Mouse (Mus musculus): Measurements from ENCODE around the gene Jrkl. TPM values are rescaled to one million over a fixed set of nuclear protein-coding genes. Genes with fewer than 3 reads are reported as not detected.

Gene Jrkl
- polyA plus RNA-seq, 1 experiment from 2014 or later: 10.0 TPM

- no peak overlapping the region for H3K9ac ChIP-seq
- H3K27ac ChIP-seq: no peak overlapping the region
- no peak overlapping the region for H3K4me2 ChIP-seq
- WGBS: 86% methylated on average over 1 of the region's 1 CpGs
- ATAC-seq (ENCODE audit: borderline replicate concordance, extremely low read depth, low FRiP score, low TSS enrichment): no peak
- H3K27me3 ChIP-seq: no peaks in the 10 kb centered on the region
- H3K36me3 ChIP-seq: no peaks in the 10 kb centered on the region
- H3K4me1 ChIP-seq: no peaks in the 10 kb centered on the region
- H3K9me3 ChIP-seq: no peaks in the 10 kb centered on the region
- no peak overlapping the region for H3K4me3 ChIP-seq
Measured at GRCm38 (mm10) chr9:13225872-13226271, 19.8 kb downstream of the Jrkl start.

GRCm38 (mm10) chr9:13206369-13206768 lies 39.3 kb downstream of the Jrkl start:
- WGBS: 74% methylated on average over 2 of the region's 2 CpGs
- ATAC-seq (ENCODE audit: borderline replicate concordance, extremely low read depth, low FRiP score, low TSS enrichment): no peak
- no peaks in the 10 kb centered on the region for H3K4me1 ChIP-seq
- H3K9me3 ChIP-seq: no peaks in the 10 kb centered on the region
- H3K9ac ChIP-seq: no peak overlapping the region
- no peak overlapping the region for H3K4me2 ChIP-seq
- H3K27ac ChIP-seq: no peak overlapping the region
- no peak overlapping the region for H3K4me3 ChIP-seq
- no peaks in the 10 kb centered on the region for H3K36me3 ChIP-seq
- no peaks in the 10 kb centered on the region for H3K27me3 ChIP-seq

- ATAC-seq (ENCODE audit: borderline replicate concordance, extremely low read depth, low FRiP score, low TSS enrichment): no peak
- no peaks in the 10 kb centered on the region for H3K4me1 ChIP-seq
- 64% methylated on average over 5 of the region's 5 CpGs for WGBS
- no peak overlapping the region for H3K27ac ChIP-seq
- H3K9me3 ChIP-seq: no peaks in the 10 kb centered on the region
- no peaks in the 10 kb centered on the region for H3K27me3 ChIP-seq
- H3K4me2 ChIP-seq: no peak overlapping the region
- H3K9ac ChIP-seq: no peak overlapping the region
- no peak overlapping the region for H3K4me3 ChIP-seq
- H3K36me3 ChIP-seq: no peaks in the 10 kb centered on the region
Measured at GRCm38 (mm10) chr9:13203681-13204080, 41.9 kb downstream of the Jrkl start.

GRCm38 (mm10) chr9:13203109-13203508 lies 42.5 kb downstream of the Jrkl start:
- Histone ChIP-seq H3K4me2 (no peak overlapping the region), H3K27me3 (no peaks in the 10 kb centered on the region), H3K4me1 (no peaks in the 10 kb centered on the region), H3K4me3 (no peak overlapping the region), H3K27ac (no peak overlapping the region), H3K9ac (no peak overlapping the region), H3K9me3 (no peaks in the 10 kb centered on the region), H3K36me3 (no peaks in the 10 kb centered on the region)
- no peak for ATAC-seq (ENCODE audit: borderline replicate concordance, extremely low read depth, low FRiP score, low TSS enrichment)
- WGBS: 79% methylated on average over 1 of the region's 1 CpGs

GRCm38 (mm10) chr9:13200079-13200478 lies 45.5 kb downstream of the Jrkl start:
- no peak overlapping the region for H3K27ac ChIP-seq

GRCm38 (mm10) chr9:13195762-13196161 lies 49.9 kb downstream of the Jrkl start:
- Histone ChIP-seq H3K27ac (no peak overlapping the region), H3K9me3 (no peaks in the 10 kb centered on the region), H3K9ac (no peak overlapping the region), H3K36me3 (no peaks in the 10 kb centered on the region), H3K4me2 (no peak overlapping the region), H3K27me3 (no peaks in the 10 kb centered on the region), H3K4me1 (no peaks in the 10 kb centered on the region), H3K4me3 (no peak overlapping the region)
- no peak for ATAC-seq (ENCODE audit: borderline replicate concordance, extremely low read depth, low FRiP score, low TSS enrichment)
- WGBS: 6% methylated on average over 7 of the region's 7 CpGs

More at GRCm38 (mm10) chr9:13200079-13200478, 45.5 kb downstream of the Jrkl start:
- 16% methylated on average over 3 of the region's 3 CpGs for WGBS
- no peak for ATAC-seq (ENCODE audit: borderline replicate concordance, extremely low read depth, low FRiP score, low TSS enrichment)
- Histone ChIP-seq H3K9me3 (no peaks in the 10 kb centered on the region), H3K4me3 (no peak overlapping the region), H3K9ac (no peak overlapping the region), H3K4me1 (no peaks in the 10 kb centered on the region), H3K4me2 (no peak overlapping the region), H3K27me3 (no peaks in the 10 kb centered on the region), H3K36me3 (no peaks in the 10 kb centered on the region)

- Histone ChIP-seq H3K9ac (no peak overlapping the region), H3K4me3 (no peak overlapping the region), H3K4me1 (no peaks in the 10 kb centered on the region), H3K9me3 (no peaks in the 10 kb centered on the region), H3K36me3 (no peaks in the 10 kb centered on the region), H3K27ac (no peak overlapping the region), H3K27me3 (no peaks in the 10 kb centered on the region), H3K4me2 (no peak overlapping the region)
- WGBS: 4% methylated on average over 4 of the region's 4 CpGs
- no peak for ATAC-seq (ENCODE audit: borderline replicate concordance, extremely low read depth, low FRiP score, low TSS enrichment)
Measured at GRCm38 (mm10) chr9:13195268-13195667, 50.4 kb downstream of the Jrkl start.

GRCm38 (mm10) chr9:13194619-13195018 lies 51.0 kb downstream of the Jrkl start:
- Histone ChIP-seq H3K27ac (no peak overlapping the region), H3K27me3 (no peaks in the 10 kb centered on the region), H3K4me3 (no peak overlapping the region), H3K9ac (no peak overlapping the region), H3K9me3 (no peaks in the 10 kb centered on the region), H3K4me1 (no peaks in the 10 kb centered on the region), H3K4me2 (no peak overlapping the region), H3K36me3 (no peaks in the 10 kb centered on the region)
- no peak for ATAC-seq (ENCODE audit: borderline replicate concordance, extremely low read depth, low FRiP score, low TSS enrichment)
- 88% methylated on average over 4 of the region's 4 CpGs for WGBS

Other genes starting within 250 kb of the Jrkl start
- gene Ccdc82, start 1.1 kb upstream of the Jrkl start, polyA plus RNA-seq (2015; fragmentation: Nextera tagmentation; extraction: Ambion mirVana): 11.4 and 13.3 TPM in 2 replicates
- 13.3 and 14.5 TPM in 2 replicates for gene Maml2, start 52.1 kb upstream of the Jrkl start, polyA plus RNA-seq (2015; fragmentation: Nextera tagmentation; extraction: Ambion mirVana)
- not detected in 2 replicates for gene Gm17571, start 200.9 kb upstream of the Jrkl start, polyA plus RNA-seq (2015; fragmentation: Nextera tagmentation; extraction: Ambion mirVana)

Data from lung, embryonic 15.5 days (tissue).